Mouse (Mus musculus) midbrain, embryonic 13.5 days (tissue): ENCODE measurements around the gene Elmo1. TPM values are rescaled to one million over a fixed set of nuclear protein-coding genes. Genes with fewer than 3 reads are reported as not detected.

Experiments used
- ATAC-seq: fragments of 200-750 bp; cut with Nextera tagmentation; 2 replicates; pipeline ENCODE4 v1.8.0; 2017; ENCODE audit warnings: mild to moderate bottlenecking, moderate TSS enrichment, moderate library complexity
- H3K27ac ChIP-seq: fragments of 300-500 bp; sonication (generic); 2 replicates; pipeline ENCODE4 v1.5.1; 2015; ENCODE audit warnings: inconsistent platforms, mild to moderate bottlenecking, moderate library complexity
- H3K27me3 ChIP-seq: fragments of 300-500 bp; sonication (generic); 2 replicates; pipeline ENCODE4 v1.6.1; 2015; ENCODE audit warnings: mild to moderate bottlenecking, inconsistent platforms
- H3K36me3 ChIP-seq: fragments of 300-500 bp; sonication (generic); 2 replicates; pipeline ENCODE4 v1.6.1; 2015; ENCODE audit warnings: mild to moderate bottlenecking, inconsistent platforms
- H3K4me1 ChIP-seq: fragments of 300-500 bp; sonication (generic); replicated peaks from 2 replicates; pipeline ENCODE4 v1.6.1; 2015; ENCODE audit warnings: inconsistent platforms
- H3K4me2 ChIP-seq: fragments of 300-500 bp; sonication (generic); replicated peaks from 2 replicates; pipeline ENCODE4 v1.6.1; 2015; ENCODE audit warnings: moderate library complexity, mild to moderate bottlenecking, inconsistent platforms
- H3K4me3 ChIP-seq: fragments of 300-500 bp; sonication (generic); replicated peaks from 2 replicates; pipeline ENCODE4 v1.5.1; 2015; ENCODE audit warnings: mild to moderate bottlenecking, inconsistent platforms
- H3K9ac ChIP-seq: fragments of 300-500 bp; sonication (generic); replicated peaks from 2 replicates; pipeline ENCODE4 v1.6.1; 2015; ENCODE audit warnings: mild to moderate bottlenecking, inconsistent platforms
- H3K9me3 ChIP-seq: fragments of 300-500 bp; sonication (generic); 2 replicates; pipeline ENCODE4 v1.6.1; 2016; ENCODE audit warnings: mild to moderate bottlenecking, inconsistent platforms
- WGBS: fragments of 180-500 bp; shearing (Covaris S2); methylation state at CpG from one replicate; pipeline ENCODE4 v1.1.7; 2015; 5-methylcytosine and 5-hydroxymethylcytosine counted together
- polyA plus RNA-seq: library from polyadenylated mRNA; unstranded; fragments of >200 nt; fragmentation: Nextera tagmentation; extraction: Ambion mirVana; gene quantifications from 2 replicates; pipeline ENCODE4 v1.2.1, GENCODE M21; 2015

Gene Elmo1
- polyA plus RNA-seq, 1 experiment from 2014 or later = 36.5 TPM

DNA sequence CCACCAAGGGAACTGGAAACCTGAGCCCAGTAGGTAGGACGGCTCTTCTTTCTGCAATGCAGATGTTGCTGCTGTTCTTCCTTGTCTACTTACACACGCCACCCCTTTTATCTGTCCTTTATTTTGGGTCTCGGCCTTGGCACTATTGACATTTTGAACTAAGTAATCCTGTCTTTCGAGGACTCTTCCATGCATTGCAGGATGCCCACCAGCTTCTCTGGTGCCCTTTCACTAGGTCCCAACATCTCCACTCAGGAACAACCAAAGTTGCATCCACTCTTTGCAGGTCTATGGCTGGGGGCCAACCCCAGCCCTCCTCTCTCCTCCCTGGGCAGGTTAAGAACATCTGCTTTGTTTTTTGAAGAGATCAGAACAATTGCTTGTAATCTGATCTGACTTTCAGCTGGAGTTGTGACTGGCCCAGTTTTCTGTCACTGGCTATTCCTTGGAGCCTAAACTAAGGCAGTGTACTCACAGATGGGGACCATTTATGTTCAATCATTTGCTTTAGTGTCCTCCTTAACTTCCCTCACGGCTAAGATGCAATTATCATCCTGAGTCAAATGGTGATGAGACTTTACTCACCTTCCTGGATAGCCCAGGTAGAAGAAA lies 6.7 kb downstream of the Elmo1 start:
- 55% methylated on average over 5 of the region's 5 CpGs for WGBS
- Histone ChIP-seq H3K9ac (no peak overlapping the region), H3K9me3 (no peaks in the 10 kb centered on the region), H3K4me3 (no peak overlapping the region), H3K4me2 (no peak overlapping the region), H3K27ac (no peak overlapping the region), H3K36me3 (no peaks in the 10 kb centered on the region), H3K4me1 (no peaks in the 10 kb centered on the region), H3K27me3 (0 out of 2 replicates have a peak, but pooled peaks cover 13% of the 10 kb centered on the region)
- no peak for ATAC-seq

- 64% methylated on average over 5 of the region's 5 CpGs for WGBS
- Histone ChIP-seq H3K9ac (no peak overlapping the region), H3K9me3 (no peaks in the 10 kb centered on the region), H3K27ac (no peak overlapping the region), H3K36me3 (no peaks in the 10 kb centered on the region), H3K4me2 (no peak overlapping the region), H3K4me1 (no peaks in the 10 kb centered on the region), H3K4me3 (no peak overlapping the region), H3K27me3 (0 out of 2 replicates have a peak, but pooled peaks cover 4% of the 10 kb centered on the region)
- no peak for ATAC-seq
Measured at GRCm38 (mm10) chr13:20097934-20098593, 7.7 kb downstream of the Elmo1 start.

DNA sequence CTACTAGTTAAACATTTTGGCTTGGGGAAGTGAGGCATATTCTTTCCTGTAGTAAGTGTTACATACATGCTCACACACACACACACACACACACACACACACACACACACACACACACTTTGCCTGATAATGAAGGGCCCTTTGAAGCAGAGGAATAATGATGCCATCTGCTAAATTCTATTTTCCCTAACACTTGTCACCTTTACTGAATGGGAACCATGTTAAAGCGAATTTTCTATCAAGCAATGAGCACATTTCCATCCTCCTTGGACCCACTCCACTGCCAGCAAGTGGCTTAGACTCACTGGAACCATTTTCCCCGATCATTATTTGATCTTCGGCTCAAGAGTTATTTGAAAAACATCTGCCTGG lies 8.2 kb downstream of the Elmo1 start:
- Histone ChIP-seq H3K4me2 (no peak overlapping the region), H3K36me3 (no peaks in the 10 kb centered on the region), H3K27ac (no peak overlapping the region), H3K27me3 (no peaks in the 10 kb centered on the region), H3K9ac (no peak overlapping the region), H3K4me1 (no peaks in the 10 kb centered on the region), H3K9me3 (no peaks in the 10 kb centered on the region), H3K4me3 (no peak overlapping the region)
- ATAC-seq = no peak
- WGBS = 70% methylated on average over 3 of the region's 3 CpGs

DNA sequence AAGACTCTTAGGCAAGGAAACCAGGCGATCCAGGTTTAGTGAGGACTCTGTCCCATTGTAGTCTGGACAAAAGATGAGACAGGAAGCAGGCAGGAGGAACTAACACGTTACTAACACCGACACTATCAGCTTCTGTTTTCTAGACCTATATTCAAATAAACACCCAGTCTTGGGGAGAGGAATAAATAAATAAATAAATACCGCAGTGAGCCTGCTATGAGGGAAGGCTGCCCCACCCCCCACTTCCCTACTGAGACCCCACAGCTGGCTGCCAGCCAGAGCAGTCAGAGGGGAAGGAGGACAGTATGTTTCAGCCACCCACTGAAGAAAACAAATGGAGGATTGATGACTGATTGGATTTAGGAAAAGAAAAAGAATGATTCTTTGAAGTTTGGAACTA lies 9.2 kb downstream of the Elmo1 start:
- Histone ChIP-seq H3K4me2 (no peak overlapping the region), H3K27ac (no peak overlapping the region), H3K9ac (no peak overlapping the region), H3K4me3 (no peak overlapping the region), H3K36me3 (no peaks in the 10 kb centered on the region), H3K4me1 (no peaks in the 10 kb centered on the region), H3K9me3 (no peaks in the 10 kb centered on the region), H3K27me3 (no peaks in the 10 kb centered on the region)
- ATAC-seq = peak; percentile 67; the same call in 1 of the 2 replicates
- 10% methylated on average over 4 of the region's 4 CpGs for WGBS

GRCm38 (mm10) chr13:20100357-20100756 lies 10.0 kb downstream of the Elmo1 start:
- Histone ChIP-seq H3K9ac (no peak overlapping the region), H3K4me3 (no peak overlapping the region), H3K9me3 (no peaks in the 10 kb centered on the region), H3K27me3 (no peaks in the 10 kb centered on the region), H3K36me3 (no peaks in the 10 kb centered on the region), H3K4me1 (no peaks in the 10 kb centered on the region), H3K27ac (no peak overlapping the region), H3K4me2 (no peak overlapping the region)
- no peak for ATAC-seq
- WGBS = 78% methylated on average over 3 of the region's 3 CpGs

- 94% methylated on average over 5 of the region's 5 CpGs for WGBS
- no peak overlapping the region for H3K4me3 ChIP-seq
- H3K27me3 ChIP-seq = no peaks in the 10 kb centered on the region
- H3K4me2 ChIP-seq = no peak overlapping the region
- no peak overlapping the region for H3K9ac ChIP-seq
- H3K4me1 ChIP-seq = no peaks in the 10 kb centered on the region
- H3K9me3 ChIP-seq = no peaks in the 10 kb centered on the region
- no peaks in the 10 kb centered on the region for H3K36me3 ChIP-seq
- no peak overlapping the region for H3K27ac ChIP-seq
- ATAC-seq = no peak
Measured at GRCm38 (mm10) chr13:20101691-20102090, 11.3 kb downstream of the Elmo1 start.

DNA sequence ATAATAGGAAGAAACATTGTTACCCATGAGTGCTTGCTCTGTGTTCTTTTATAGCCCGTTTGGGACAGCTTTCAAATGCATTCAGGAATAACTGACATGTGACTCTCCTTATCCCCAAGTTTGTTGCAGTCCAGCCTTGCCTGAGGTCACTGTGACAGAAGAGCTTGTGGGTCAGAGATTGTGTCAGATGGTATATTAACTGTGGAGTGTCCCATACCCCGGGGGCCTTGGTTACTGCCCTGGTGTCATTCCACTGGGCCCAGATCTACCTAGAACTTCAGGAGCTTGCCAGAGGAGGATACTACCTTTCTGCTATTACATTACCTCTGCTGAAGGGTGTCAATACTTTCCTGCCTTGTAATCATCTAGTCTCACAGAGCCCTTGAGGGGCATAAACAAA lies 14.4 kb downstream of the Elmo1 start:
- no peak overlapping the region for H3K4me2 ChIP-seq
- no peaks in the 10 kb centered on the region for H3K4me1 ChIP-seq
- H3K9ac ChIP-seq = no peak overlapping the region
- H3K27me3 ChIP-seq = no peaks in the 10 kb centered on the region
- no peaks in the 10 kb centered on the region for H3K36me3 ChIP-seq
- H3K27ac ChIP-seq = no peak overlapping the region
- no peak overlapping the region for H3K4me3 ChIP-seq
- no peak for ATAC-seq
- 68% methylated on average over 2 of the region's 2 CpGs for WGBS
- H3K9me3 ChIP-seq = no peaks in the 10 kb centered on the region

DNA sequence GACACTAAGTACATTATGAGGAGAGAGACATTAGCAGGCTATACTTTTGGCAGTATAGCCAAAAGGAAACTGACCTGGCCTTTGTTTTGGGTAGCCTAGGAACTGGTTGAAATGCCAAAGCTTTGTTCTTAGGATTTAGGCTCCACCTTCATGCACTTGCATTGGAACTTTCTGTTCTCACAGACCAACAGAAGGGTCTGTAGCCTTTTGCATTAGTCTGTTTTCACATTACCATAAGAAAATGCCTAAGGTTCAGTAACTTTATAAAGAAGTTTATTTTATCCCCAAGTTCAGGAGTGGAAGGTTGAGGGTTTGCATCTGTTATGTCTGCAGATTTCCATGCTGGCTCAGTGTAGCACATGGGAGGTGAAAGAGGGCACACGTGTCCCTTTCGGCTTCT lies 15.6 kb downstream of the Elmo1 start:
- no peak for ATAC-seq
- no peak overlapping the region for H3K4me3 ChIP-seq
- H3K27me3 ChIP-seq = no peaks in the 10 kb centered on the region

GRCm38 (mm10) chr13:20107953-20108498 lies 17.6 kb downstream of the Elmo1 start:
- Histone ChIP-seq H3K4me1 (peaks cover 7% of the 10 kb centered on the region; the same call in 1 of the 2 replicates), H3K9me3 (no peaks in the 10 kb centered on the region), H3K27me3 (no peaks in the 10 kb centered on the region), H3K4me3 (no peak overlapping the region), H3K9ac (no peak overlapping the region), H3K36me3 (no peaks in the 10 kb centered on the region), H3K4me2 (no peak overlapping the region), H3K27ac (no peak overlapping the region)
- WGBS = 92% methylated on average over 5 of the region's 5 CpGs
- ATAC-seq = no peak

More for the DNA sequence above, 15.6 kb downstream of the Elmo1 start:
- H3K36me3 ChIP-seq = no peaks in the 10 kb centered on the region
- H3K27ac ChIP-seq = no peak overlapping the region
- H3K9ac ChIP-seq = no peak overlapping the region
- H3K4me2 ChIP-seq = no peak overlapping the region
- 91% methylated on average over 2 of the region's 2 CpGs for WGBS
- no peaks in the 10 kb centered on the region for H3K9me3 ChIP-seq
- peaks cover 7% of the 10 kb centered on the region; the same call in 1 of the 2 replicates for H3K4me1 ChIP-seq

DNA sequence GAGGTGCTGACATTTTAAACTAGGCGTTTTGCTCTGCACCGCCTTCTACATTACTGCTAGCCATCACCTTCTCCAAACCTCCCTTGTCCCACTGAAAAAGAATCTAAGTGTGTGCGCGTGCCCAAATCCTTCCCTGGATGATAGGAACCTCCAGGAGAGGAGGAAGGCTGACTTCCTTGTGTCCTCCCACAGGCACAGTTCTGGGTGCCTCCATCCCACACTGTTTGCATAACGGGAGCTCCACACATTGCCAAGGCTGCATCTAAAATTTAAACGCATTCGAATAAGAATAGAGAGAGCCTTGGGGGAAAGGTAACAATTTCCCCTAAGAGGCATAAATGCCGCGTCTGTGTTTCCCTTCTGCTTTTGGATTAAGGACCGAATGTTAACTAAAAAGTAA lies 18.6 kb downstream of the Elmo1 start:
- Histone ChIP-seq H3K36me3 (no peaks in the 10 kb centered on the region), H3K4me3 (no peak overlapping the region), H3K9me3 (no peaks in the 10 kb centered on the region), H3K4me2 (no peak overlapping the region), H3K4me1 (peaks cover 7% of the 10 kb centered on the region; the same call in 1 of the 2 replicates), H3K9ac (no peak overlapping the region), H3K27me3 (no peaks in the 10 kb centered on the region), H3K27ac (no peak overlapping the region)
- no peak for ATAC-seq
- WGBS = 49% methylated on average over 10 of the region's 10 CpGs

- no peaks in the 10 kb centered on the region for H3K9me3 ChIP-seq
- 52% methylated on average over 2 of the region's 2 CpGs for WGBS
- no peak for ATAC-seq
- H3K4me2 ChIP-seq = no peak overlapping the region
- H3K4me1 ChIP-seq = peaks cover 7% of the 10 kb centered on the region; the same call in 1 of the 2 replicates
- H3K27me3 ChIP-seq = no peaks in the 10 kb centered on the region
- H3K9ac ChIP-seq = no peak overlapping the region
- H3K36me3 ChIP-seq = no peaks in the 10 kb centered on the region
- no peak overlapping the region for H3K4me3 ChIP-seq
- no peak overlapping the region for H3K27ac ChIP-seq
Measured at GRCm38 (mm10) chr13:20109446-20109845, 19.1 kb downstream of the Elmo1 start.

DNA sequence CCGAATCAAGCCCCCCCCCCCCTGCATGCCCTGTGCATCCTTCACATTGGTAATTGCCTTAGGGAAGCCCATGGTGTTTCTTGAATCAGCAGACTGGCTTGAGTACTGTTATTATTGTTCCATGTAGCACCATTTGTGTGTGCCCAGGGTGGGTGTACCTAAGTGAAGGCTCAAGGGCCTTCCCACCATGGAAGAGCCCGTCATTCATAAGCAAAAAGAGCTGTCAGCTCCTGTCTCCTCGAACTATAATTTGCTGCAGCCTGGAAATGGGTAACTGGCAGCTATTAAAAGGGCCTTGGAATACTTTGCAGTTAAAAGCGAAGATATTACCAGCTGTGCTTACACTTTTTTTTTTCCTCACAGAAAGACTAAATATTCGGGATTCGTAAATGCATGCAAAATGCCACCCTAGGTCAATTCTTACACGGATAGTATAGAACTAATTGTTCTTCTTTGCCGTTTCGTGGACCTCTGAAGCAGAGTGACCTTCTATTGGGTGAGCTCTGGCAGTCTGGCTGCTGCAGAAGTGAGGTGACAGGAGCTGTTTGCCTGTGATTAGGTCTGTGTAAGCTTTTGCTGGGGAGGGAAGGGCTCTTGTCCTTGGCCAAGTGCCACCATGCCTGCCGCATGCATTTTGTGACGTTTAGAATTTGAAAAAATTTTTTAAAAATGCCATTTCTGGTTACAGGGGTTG lies 19.7 kb downstream of the Elmo1 start:
- H3K27me3 ChIP-seq = no peaks in the 10 kb centered on the region
- H3K4me2 ChIP-seq = no peak overlapping the region
- H3K36me3 ChIP-seq = no peaks in the 10 kb centered on the region
- H3K4me1 ChIP-seq = peaks cover 7% of the 10 kb centered on the region; the same call in 1 of the 2 replicates
- no peaks in the 10 kb centered on the region for H3K9me3 ChIP-seq
- H3K4me3 ChIP-seq = no peak overlapping the region
- peak; percentile 50; the same call in 1 of the 2 replicates for ATAC-seq
- no peak overlapping the region for H3K9ac ChIP-seq
- peak overlapping the region; percentile 4; the same call in 1 of the 2 replicates for H3K27ac ChIP-seq
- WGBS = 68% methylated on average over 11 of the region's 11 CpGs
